Mouse (Mus musculus): ENCODE measurements around the gene Rbm4b. TPM values are rescaled to one million over a fixed set of nuclear protein-coding genes. Genes with fewer than 3 reads are reported as not detected.

Rbm4b gene
- polyA plus RNA-seq, 1 experiment from 2014 or later: 15.6 TPM

DNA sequence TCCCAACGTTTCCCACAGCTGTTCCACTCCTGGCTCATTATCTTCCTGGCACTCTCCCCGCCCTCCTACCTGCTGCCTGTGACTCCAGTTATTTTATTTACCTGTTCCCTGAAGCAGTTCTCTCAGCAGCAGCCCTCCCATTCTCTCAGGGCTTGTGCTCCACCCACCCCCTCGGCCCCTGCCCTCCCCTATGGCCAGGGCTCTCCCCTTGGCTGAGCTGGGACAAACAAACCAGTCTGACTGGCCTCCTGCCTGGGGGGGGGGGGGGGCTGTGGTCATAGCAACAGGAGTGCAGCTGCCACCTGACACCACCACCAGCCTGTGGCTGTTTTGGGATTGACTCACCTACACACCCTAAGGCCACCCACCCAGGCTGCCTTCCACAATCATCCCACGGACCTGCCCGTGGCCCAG lies 36.9 kb upstream of the Rbm4b start:
- no peak overlapping the region for H3K4me2 ChIP-seq
- no peaks in the 10 kb centered on the region for H3K36me3 ChIP-seq (replicated peaks)
- H3K9ac ChIP-seq: no peak overlapping the region
- no peaks in the 10 kb centered on the region for H3K9me3 ChIP-seq (replicated peaks)
- no peak overlapping the region for H3K4me3 ChIP-seq (replicated peaks)
- peaks cover 25% of the 10 kb centered on the region for H3K27me3 ChIP-seq
- WGBS (ENCODE audit: insufficient replicate concordance): 22% methylated on average over 5 of the region's 5 CpGs
- ATAC-seq (ENCODE audit: insufficient read depth): peak; percentile 40; the same call in 1 of the 2 replicates
- 0 out of 2 replicates have a peak, but pooled peaks cover 5% of the 10 kb centered on the region for H3K4me1 ChIP-seq (replicated peaks)
- H3K27ac ChIP-seq (replicated peaks): no peak overlapping the region

DNA sequence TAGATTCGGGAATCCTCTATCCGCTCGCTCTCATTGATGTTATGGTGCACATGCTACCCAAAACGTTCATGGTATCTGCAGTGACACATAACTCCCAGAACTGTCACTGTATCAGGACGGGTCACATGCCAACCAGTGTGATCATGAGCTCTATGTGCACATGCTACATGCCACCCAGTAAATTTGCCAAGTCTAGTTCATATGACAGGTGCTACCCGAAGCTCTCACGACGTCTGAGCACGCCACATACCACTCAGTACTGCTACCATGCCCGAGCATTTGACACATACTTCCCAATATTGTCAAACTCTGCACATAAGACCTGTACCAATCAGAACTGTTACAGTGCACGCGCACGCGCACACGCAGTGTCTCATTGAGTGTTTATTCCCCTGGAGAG lies 36.2 kb upstream of the Rbm4b start:
- peaks cover 17% of the 10 kb centered on the region for H3K27me3 ChIP-seq
- H3K27ac ChIP-seq (replicated peaks): no peak overlapping the region
- ATAC-seq (ENCODE audit: insufficient read depth): no peak
- H3K36me3 ChIP-seq (replicated peaks): no peaks in the 10 kb centered on the region
- 65% methylated on average over 15 of the region's 15 CpGs for WGBS (ENCODE audit: insufficient replicate concordance)
- no peaks in the 10 kb centered on the region for H3K9me3 ChIP-seq (replicated peaks)
- 0 out of 2 replicates have a peak, but pooled peaks cover 5% of the 10 kb centered on the region for H3K4me1 ChIP-seq (replicated peaks)
- no peak overlapping the region for H3K4me2 ChIP-seq
- H3K4me3 ChIP-seq (replicated peaks): no peak overlapping the region
- no peak overlapping the region for H3K9ac ChIP-seq

DNA sequence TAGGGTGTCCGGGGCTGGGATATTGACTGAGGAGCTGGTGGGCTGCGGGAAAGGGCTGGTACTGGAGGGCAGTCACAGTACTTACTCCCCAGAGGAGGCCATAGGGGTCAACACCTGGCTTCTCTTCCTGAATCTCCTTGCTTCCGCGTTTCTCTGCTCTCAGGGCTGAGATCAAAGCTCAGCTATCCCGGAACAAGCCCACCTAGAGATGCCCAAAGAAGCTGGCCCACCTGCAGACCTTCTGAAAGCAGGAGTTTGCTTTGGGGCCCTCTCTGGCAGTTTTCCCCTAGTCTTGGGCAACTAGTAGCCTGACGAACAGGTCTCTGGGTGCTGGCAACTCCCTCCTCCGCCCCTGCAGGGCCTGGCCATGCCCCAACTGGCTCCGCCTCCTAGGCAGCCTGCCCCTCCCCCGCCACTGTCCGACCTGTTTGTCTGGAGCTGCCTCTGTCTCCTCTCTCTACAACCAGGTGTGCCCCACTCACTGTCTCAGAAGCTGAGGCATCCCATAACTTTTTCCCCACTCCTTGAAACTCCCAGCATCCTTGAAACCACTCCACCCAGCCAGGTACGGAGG lies 35.5 kb upstream of the Rbm4b start:
- Histone ChIP-seq H3K9me3 (replicated peaks) (no peaks in the 10 kb centered on the region), H3K4me2 (no peak overlapping the region), H3K4me1 (replicated peaks) (0 out of 2 replicates have a peak, but pooled peaks cover 5% of the 10 kb centered on the region), H3K36me3 (replicated peaks) (no peaks in the 10 kb centered on the region), H3K9ac (no peak overlapping the region), H3K27ac (replicated peaks) (no peak overlapping the region), H3K27me3 (peaks cover 12% of the 10 kb centered on the region), H3K4me3 (replicated peaks) (no peak overlapping the region)
- ATAC-seq (ENCODE audit: insufficient read depth): no peak
- WGBS (ENCODE audit: insufficient replicate concordance): 31% methylated on average over 11 of the region's 11 CpGs

DNA sequence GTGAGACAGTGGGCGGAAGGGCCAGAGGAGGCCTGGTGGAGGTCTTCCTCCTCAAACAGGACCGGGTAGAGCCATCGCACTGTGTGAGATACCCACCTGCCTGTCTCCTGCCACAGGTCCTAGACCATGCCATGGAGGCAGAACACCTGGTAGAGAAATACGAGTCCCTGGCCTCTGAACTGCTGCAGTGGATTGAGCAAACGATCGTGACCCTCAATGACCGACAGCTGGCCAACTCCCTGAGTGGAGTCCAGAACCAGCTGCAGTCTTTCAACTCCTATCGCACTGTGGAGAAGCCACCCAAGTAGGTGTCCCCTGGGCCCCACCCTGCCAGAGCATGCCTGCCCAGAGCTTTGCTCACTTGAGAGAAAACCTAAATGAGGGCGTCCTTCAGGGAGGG lies 27.1 kb upstream of the Rbm4b start:
- Histone ChIP-seq H3K4me3 (replicated peaks) (no peak overlapping the region), H3K27me3 (no peaks in the 10 kb centered on the region), H3K9me3 (replicated peaks) (no peaks in the 10 kb centered on the region), H3K36me3 (replicated peaks) (no peaks in the 10 kb centered on the region), H3K4me1 (replicated peaks) (no peaks in the 10 kb centered on the region), H3K4me2 (no peak overlapping the region), H3K27ac (replicated peaks) (no peak overlapping the region), H3K9ac (no peak overlapping the region)
- no peak for ATAC-seq (ENCODE audit: insufficient read depth)
- WGBS (ENCODE audit: insufficient replicate concordance): 71% methylated on average over 9 of the region's 9 CpGs

DNA sequence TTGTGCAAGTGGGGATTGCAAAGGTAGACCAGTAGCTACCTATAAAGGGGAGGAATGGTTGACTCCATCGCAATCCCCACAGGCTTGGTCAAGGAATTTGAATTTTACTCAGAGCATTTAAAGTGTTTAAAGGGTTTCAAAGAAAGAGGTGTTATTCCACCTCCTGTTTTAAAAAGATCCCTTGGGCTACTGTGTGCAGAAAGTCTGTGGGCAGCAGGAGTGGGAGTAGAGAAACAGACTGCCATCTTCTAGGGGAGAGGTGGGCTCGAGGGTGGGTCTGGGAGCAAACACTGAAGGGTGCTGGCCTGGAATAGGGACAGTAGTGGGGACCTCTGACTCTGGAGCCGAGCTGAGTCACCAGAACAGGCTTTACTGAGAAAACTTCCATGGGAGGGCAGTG lies 23.2 kb upstream of the Rbm4b start:
- H3K9ac ChIP-seq: no peak overlapping the region
- H3K36me3 ChIP-seq (replicated peaks): no peaks in the 10 kb centered on the region
- H3K9me3 ChIP-seq (replicated peaks): no peaks in the 10 kb centered on the region
- 55% methylated on average over 3 of the region's 3 CpGs for WGBS (ENCODE audit: insufficient replicate concordance)
- no peak for ATAC-seq (ENCODE audit: insufficient read depth)
- H3K4me1 ChIP-seq (replicated peaks): no peaks in the 10 kb centered on the region
- H3K27me3 ChIP-seq: no peaks in the 10 kb centered on the region
- no peak overlapping the region for H3K4me3 ChIP-seq (replicated peaks)
- H3K4me2 ChIP-seq: no peak overlapping the region
- no peak overlapping the region for H3K27ac ChIP-seq (replicated peaks)

DNA sequence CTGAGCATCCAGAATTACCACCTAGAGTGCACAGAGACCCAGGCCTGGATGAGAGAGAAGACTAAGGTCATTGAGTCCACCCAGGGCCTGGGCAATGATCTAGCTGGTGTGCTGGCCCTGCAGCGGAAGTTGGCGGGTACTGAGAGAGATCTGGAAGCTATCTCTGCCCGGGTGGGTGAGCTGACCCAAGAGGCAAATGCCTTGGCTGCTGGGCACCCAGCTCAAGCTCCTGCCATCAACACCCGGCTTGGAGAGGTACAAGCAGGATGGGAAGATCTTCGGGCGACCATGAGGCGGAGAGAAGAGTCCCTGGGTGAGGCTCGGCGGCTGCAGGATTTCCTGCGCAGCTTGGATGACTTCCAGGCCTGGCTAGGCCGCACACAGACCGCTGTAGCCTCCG lies 18.4 kb upstream of the Rbm4b start:
- no peak for ATAC-seq (ENCODE audit: insufficient read depth)
- Histone ChIP-seq H3K9me3 (replicated peaks) (no peaks in the 10 kb centered on the region), H3K4me2 (no peak overlapping the region), H3K27me3 (no peaks in the 10 kb centered on the region), H3K9ac (no peak overlapping the region), H3K4me3 (replicated peaks) (no peak overlapping the region), H3K4me1 (replicated peaks) (no peaks in the 10 kb centered on the region), H3K27ac (replicated peaks) (no peak overlapping the region), H3K36me3 (replicated peaks) (no peaks in the 10 kb centered on the region)
- 71% methylated on average over 13 of the region's 13 CpGs for WGBS (ENCODE audit: insufficient replicate concordance)

DNA sequence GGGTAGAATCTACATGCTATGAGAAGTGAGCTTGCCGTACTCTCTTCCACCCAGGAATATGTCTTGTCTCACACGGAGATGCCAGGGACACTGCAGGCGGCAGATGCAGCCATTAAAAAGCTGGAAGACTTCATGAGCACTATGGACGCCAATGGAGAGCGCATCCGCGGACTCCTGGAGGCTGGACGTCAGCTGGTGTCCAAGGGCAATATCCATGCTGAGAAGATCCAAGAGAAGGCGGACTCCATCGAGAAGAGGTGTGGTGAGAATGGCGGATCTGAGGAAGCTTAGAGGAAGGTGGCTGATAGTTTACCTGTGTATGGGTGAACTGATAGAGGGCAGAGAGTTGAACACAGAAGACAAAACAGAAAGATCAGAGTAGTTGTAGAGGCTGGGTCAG lies 17.2 kb upstream of the Rbm4b start:
- WGBS (ENCODE audit: insufficient replicate concordance): 80% methylated on average over 11 of the region's 11 CpGs
- no peaks in the 10 kb centered on the region for H3K4me1 ChIP-seq (replicated peaks)

DNA sequence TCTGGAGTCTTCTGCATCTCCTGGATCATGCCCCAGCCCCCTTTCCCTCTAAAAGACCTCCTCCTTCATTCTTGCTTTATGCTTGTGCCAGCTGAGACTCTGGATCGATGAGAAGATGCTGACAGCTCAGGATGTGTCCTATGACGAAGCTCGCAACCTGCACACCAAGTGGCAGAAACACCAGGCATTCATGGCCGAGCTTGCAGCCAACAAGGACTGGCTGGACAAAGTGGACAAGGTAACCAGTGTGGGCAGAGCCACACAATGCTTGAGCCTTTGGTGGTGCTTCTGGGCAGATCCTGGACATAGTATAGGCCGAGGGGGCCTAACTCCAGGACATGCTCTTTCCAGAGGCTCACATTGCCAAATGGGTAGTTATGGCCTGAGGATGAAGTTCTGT lies 16.5 kb upstream of the Rbm4b start:
- Histone ChIP-seq H3K27ac (replicated peaks) (no peak overlapping the region), H3K9ac (no peak overlapping the region), H3K4me3 (replicated peaks) (no peak overlapping the region), H3K9me3 (replicated peaks) (no peaks in the 10 kb centered on the region), H3K4me1 (replicated peaks) (no peaks in the 10 kb centered on the region), H3K36me3 (replicated peaks) (no peaks in the 10 kb centered on the region), H3K27me3 (no peaks in the 10 kb centered on the region), H3K4me2 (no peak overlapping the region)
- WGBS (ENCODE audit: insufficient replicate concordance): 75% methylated on average over 5 of the region's 5 CpGs
- no peak for ATAC-seq (ENCODE audit: insufficient read depth)

More for the DNA sequence above, 17.2 kb upstream of the Rbm4b start:
- no peak overlapping the region for H3K4me3 ChIP-seq (replicated peaks)
- no peaks in the 10 kb centered on the region for H3K36me3 ChIP-seq (replicated peaks)
- no peaks in the 10 kb centered on the region for H3K27me3 ChIP-seq
- H3K4me2 ChIP-seq: no peak overlapping the region
- no peak for ATAC-seq (ENCODE audit: insufficient read depth)
- H3K27ac ChIP-seq (replicated peaks): no peak overlapping the region
- no peak overlapping the region for H3K9ac ChIP-seq
- no peaks in the 10 kb centered on the region for H3K9me3 ChIP-seq (replicated peaks)

DNA sequence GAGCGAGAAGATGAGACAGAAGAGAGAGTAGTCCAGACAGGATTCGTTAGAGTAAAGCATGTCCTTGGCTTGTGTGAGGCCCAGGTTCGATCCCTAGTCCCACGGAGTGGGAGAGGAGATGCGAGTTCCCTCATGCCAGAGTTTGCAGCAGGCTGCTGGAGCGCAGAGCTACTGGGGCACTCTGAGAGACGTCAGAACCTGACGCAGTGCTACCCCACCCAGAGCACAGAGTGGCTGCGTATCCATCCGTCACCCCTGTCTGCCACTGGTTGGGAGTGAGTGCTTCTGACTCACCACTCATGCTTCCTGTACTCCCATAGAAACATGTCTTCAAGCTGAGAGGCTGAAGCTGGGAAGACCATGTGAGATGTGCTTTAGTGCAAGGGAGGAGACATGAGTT lies 14.8 kb upstream of the Rbm4b start:
- Histone ChIP-seq H3K9me3 (replicated peaks) (no peaks in the 10 kb centered on the region), H3K27me3 (no peaks in the 10 kb centered on the region), H3K4me3 (replicated peaks) (no peak overlapping the region), H3K4me1 (replicated peaks) (no peaks in the 10 kb centered on the region), H3K4me2 (no peak overlapping the region), H3K36me3 (replicated peaks) (no peaks in the 10 kb centered on the region), H3K27ac (replicated peaks) (no peak overlapping the region), H3K9ac (no peak overlapping the region)
- 68% methylated on average over 10 of the region's 10 CpGs for WGBS (ENCODE audit: insufficient replicate concordance)
- ATAC-seq (ENCODE audit: insufficient read depth): no peak

DNA sequence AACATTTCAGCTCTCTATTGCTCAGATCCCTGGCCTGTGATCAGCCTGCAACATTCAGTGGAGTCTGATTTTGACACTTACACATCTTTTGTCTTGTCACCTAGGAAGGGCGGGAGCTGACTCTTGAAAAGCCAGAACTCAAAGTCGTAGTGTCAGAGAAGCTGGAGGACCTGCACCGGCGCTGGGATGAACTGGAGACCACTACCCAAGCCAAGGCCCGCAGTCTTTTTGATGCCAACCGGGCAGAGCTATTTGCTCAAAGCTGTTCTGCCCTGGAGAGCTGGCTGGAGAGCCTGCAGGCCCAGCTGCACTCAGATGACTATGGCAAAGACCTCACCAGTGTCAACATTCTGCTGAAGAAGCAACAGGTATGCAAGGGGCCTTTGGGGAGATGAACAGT lies 14.1 kb upstream of the Rbm4b start:
- Histone ChIP-seq H3K4me3 (replicated peaks) (no peak overlapping the region), H3K4me1 (replicated peaks) (no peaks in the 10 kb centered on the region), H3K36me3 (replicated peaks) (no peaks in the 10 kb centered on the region), H3K9me3 (replicated peaks) (no peaks in the 10 kb centered on the region), H3K9ac (no peak overlapping the region), H3K27me3 (no peaks in the 10 kb centered on the region), H3K27ac (replicated peaks) (no peak overlapping the region), H3K4me2 (no peak overlapping the region)
- 68% methylated on average over 6 of the region's 6 CpGs for WGBS (ENCODE audit: insufficient replicate concordance)
- ATAC-seq (ENCODE audit: insufficient read depth): no peak

DNA sequence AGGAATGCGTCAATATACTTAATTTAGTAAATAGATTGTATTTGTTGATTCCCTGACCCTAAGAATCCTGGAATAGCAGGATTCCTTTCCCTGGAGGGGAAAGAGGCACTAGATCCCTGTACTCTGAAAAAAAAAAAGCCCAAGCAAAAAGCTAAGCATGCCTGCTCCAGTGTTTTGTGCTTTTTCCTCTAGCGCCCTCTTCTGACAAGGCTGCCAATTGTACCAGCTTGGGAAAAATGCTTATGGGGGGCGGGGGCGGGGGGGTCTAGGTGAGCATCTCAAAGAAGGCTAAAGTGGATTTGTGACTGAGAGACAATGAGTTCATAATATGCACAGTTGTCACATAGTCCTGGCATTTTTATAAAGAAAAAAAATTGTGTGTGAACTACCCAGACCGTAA lies 12.8 kb upstream of the Rbm4b start:
- WGBS (ENCODE audit: insufficient replicate concordance): 35% methylated on average over 5 of the region's 5 CpGs
- no peak for ATAC-seq (ENCODE audit: insufficient read depth)
- Histone ChIP-seq H3K4me1 (replicated peaks) (no peaks in the 10 kb centered on the region), H3K36me3 (replicated peaks) (no peaks in the 10 kb centered on the region), H3K27me3 (no peaks in the 10 kb centered on the region), H3K27ac (replicated peaks) (no peak overlapping the region), H3K4me2 (no peak overlapping the region), H3K9ac (no peak overlapping the region), H3K4me3 (replicated peaks) (no peak overlapping the region), H3K9me3 (replicated peaks) (no peaks in the 10 kb centered on the region)

DNA sequence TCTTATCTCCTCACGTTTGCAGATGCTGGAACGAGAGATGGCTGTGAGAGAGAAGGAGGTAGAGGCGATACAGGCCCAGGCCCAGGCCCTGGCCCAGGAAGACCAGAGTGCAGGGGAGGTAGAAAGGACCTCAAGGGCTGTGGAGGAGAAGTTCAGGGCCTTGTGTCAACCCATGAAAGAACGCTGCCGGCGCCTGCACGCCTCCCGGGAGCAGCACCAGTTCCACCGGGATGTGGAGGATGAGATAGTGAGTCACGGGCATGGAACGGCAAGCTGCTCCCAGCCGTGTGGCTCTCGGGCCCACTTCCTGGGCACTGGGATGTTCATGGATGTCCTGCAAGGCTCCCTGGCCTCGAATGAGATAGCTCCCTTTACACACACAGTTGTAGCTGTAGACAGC lies 12.3 kb upstream of the Rbm4b start:
- H3K27me3 ChIP-seq: no peaks in the 10 kb centered on the region
- H3K4me3 ChIP-seq (replicated peaks): no peak overlapping the region
- no peaks in the 10 kb centered on the region for H3K4me1 ChIP-seq (replicated peaks)
- no peak overlapping the region for H3K9ac ChIP-seq
- H3K27ac ChIP-seq (replicated peaks): no peak overlapping the region
- no peak for ATAC-seq (ENCODE audit: insufficient read depth)
- no peaks in the 10 kb centered on the region for H3K36me3 ChIP-seq (replicated peaks)
- whole genome bisulfite sequencing (ENCODE audit: insufficient replicate concordance): 66% methylated on average over 14 of the region's 14 CpGs
- H3K4me2 ChIP-seq: no peak overlapping the region
- H3K9me3 ChIP-seq (replicated peaks): no peaks in the 10 kb centered on the region

Data from liver, embryonic 15.5 days (tissue).